Mouse (Mus musculus) ovary, adult 18-20 months (tissue): ENCODE measurements around the gene Cstb.
A peak's percentile ranks its signal among the peaks of the same experiment; 100 is the strongest.
"Not testable (repeated sequence)": the region's sequence is repeated elsewhere in the genome, so short reads cannot be mapped to it uniquely, and the experiment has no call there.

Experiments
- DNase-seq: peaks from one replicate; pipeline ENCODE4 v3.0.0; 2022; ENCODE audit warnings: low spot score, mixed read lengths

Gene Cstb

GRCm38 (mm10) chr10:78425181-78426041 is at the start of gene Cstb:
Gene Cstb (plus strand): TSS chr10:78425669.
- DNase-seq = peak; percentile 72

- no peak for DNase-seq
Observed at GRCm38 (mm10) chr10:78378516-78378915, 47.0 kb upstream of the Cstb start.

GRCm38 (mm10) chr10:78383567-78383966 is 41.9 kb upstream of the Cstb start:
- DNase-seq = no peak

GRCm38 (mm10) chr10:78385520-78385919 is 39.9 kb upstream of the Cstb start:
- no peak for DNase-seq

GRCm38 (mm10) chr10:78388216-78388980 is 37.1 kb upstream of the Cstb start:
- no peak for DNase-seq

GRCm38 (mm10) chr10:78390982-78391470 is 34.4 kb upstream of the Cstb start:
- DNase-seq = no peak

- DNase-seq = peak; percentile 34
Observed at GRCm38 (mm10) chr10:78392072-78392471, 33.4 kb upstream of the Cstb start.

GRCm38 (mm10) chr10:78395377-78395776 is 30.1 kb upstream of the Cstb start:
- DNase-seq = no peak

- DNase-seq = peak; percentile 77
Observed at GRCm38 (mm10) chr10:78395819-78396624, 29.4 kb upstream of the Cstb start.

GRCm38 (mm10) chr10:78396625-78396885 is 28.9 kb upstream of the Cstb start:
- no peak for DNase-seq

- DNase-seq = no peak
Observed at GRCm38 (mm10) chr10:78399090-78399657, 26.3 kb upstream of the Cstb start.

- DNase-seq = no peak
Observed at GRCm38 (mm10) chr10:78401127-78401526, 24.3 kb upstream of the Cstb start.

GRCm38 (mm10) chr10:78402301-78402922 is 23.1 kb upstream of the Cstb start:
- DNase-seq = no peak

- no peak for DNase-seq
Observed at GRCm38 (mm10) chr10:78406152-78406551, 19.3 kb upstream of the Cstb start.

GRCm38 (mm10) chr10:78407132-78407531 is 18.3 kb upstream of the Cstb start:
- no peak for DNase-seq

GRCm38 (mm10) chr10:78409035-78409788 is 16.3 kb upstream of the Cstb start:
- peak; percentile 30 for DNase-seq

GRCm38 (mm10) chr10:78411851-78412250 is 13.6 kb upstream of the Cstb start:
- no peak for DNase-seq

- peak; percentile 79 for DNase-seq
Observed at GRCm38 (mm10) chr10:78412319-78413151, 12.9 kb upstream of the Cstb start, which contains the start of gene Rrp1. Gene Rrp1 (minus strand): TSS chr10:78413043.

GRCm38 (mm10) chr10:78413152-78413520 is 12.3 kb upstream of the Cstb start:
- no peak for DNase-seq

GRCm38 (mm10) chr10:78414936-78415335 is 10.5 kb upstream of the Cstb start:
- not testable (repeated sequence) for DNase-seq
